Mouse (Mus musculus) brain, embryonic 18.5 days (tissue): ENCODE measurements at regions not wholly inside any gene's neighbourhood (a gene's known extent, or its start where the extent isn't known, plus 50 kb on each side); places are given as distances from the start of the nearest gene placed in this dataset.

Experiments
- DNase-seq: peaks from one replicate; pipeline ENCODE4 v3.0.0-alpha.2; 2012; ENCODE audit warnings: low read depth, low spot score

GRCm38 (mm10) chr15:64519207-64519628 is 298.3 kb upstream of the Gm21798 start:
- peak; percentile 36 for DNase-seq

GRCm38 (mm10) chr15:64520568-64520967 is 296.9 kb upstream of the Gm21798 start:
- no peak for DNase-seq

- DNase-seq, result no peak
These were observed 285.0 kb upstream of the Gm21798 start for GRCm38 (mm10) chr15:64532260-64533120.

GRCm38 (mm10) chr15:64533169-64533795 is 284.2 kb upstream of the Gm21798 start:
- no peak for DNase-seq

- no peak for DNase-seq
These were observed 283.3 kb upstream of the Gm21798 start for GRCm38 (mm10) chr15:64534166-64534565.

GRCm38 (mm10) chr15:64535160-64535559 is 282.3 kb upstream of the Gm21798 start:
- DNase-seq, result no peak

GRCm38 (mm10) chr15:64541395-64541794 is 276.1 kb upstream of the Gm21798 start:
- no peak for DNase-seq

- no peak for DNase-seq
These were observed 275.1 kb upstream of the Gm21798 start for GRCm38 (mm10) chr15:64542250-64542901.

GRCm38 (mm10) chr15:64542908-64543307 is 274.6 kb upstream of the Gm21798 start:
- no peak for DNase-seq

GRCm38 (mm10) chr15:64546035-64546434 is 271.5 kb upstream of the Gm21798 start:
- no peak for DNase-seq

GRCm38 (mm10) chr15:64557540-64557939 is 260.0 kb upstream of the Gm21798 start:
- no peak for DNase-seq

GRCm38 (mm10) chr15:64558220-64558619 is 259.3 kb upstream of the Gm21798 start:
- DNase-seq, result no peak

GRCm38 (mm10) chr15:64562431-64563111 is 254.9 kb upstream of the Gm21798 start:
- peak; percentile 14 for DNase-seq

- no peak for DNase-seq
These were observed 252.8 kb upstream of the Gm21798 start for GRCm38 (mm10) chr15:64564703-64565102.

GRCm38 (mm10) chr15:64576891-64577535 is 240.5 kb upstream of the Gm21798 start:
- no peak for DNase-seq

- no peak for DNase-seq
These were observed 238.5 kb upstream of the Gm21798 start for GRCm38 (mm10) chr15:64578991-64579390.

GRCm38 (mm10) chr15:64580481-64580880 is 237.0 kb upstream of the Gm21798 start:
- no peak for DNase-seq

- DNase-seq, result no peak
These were observed 236.4 kb upstream of the Gm21798 start for GRCm38 (mm10) chr15:64581046-64581445.

GRCm38 (mm10) chr15:64584129-64584528 is 233.4 kb upstream of the Gm21798 start:
- DNase-seq, result no peak

- DNase-seq, result no peak
These were observed 230.7 kb upstream of the Gm21798 start for GRCm38 (mm10) chr15:64586776-64587175.
